Mouse (Mus musculus) bone marrow macrophage, adult 2 months (primary cell): ENCODE measurements around the gene Nagk.

ENCODE experiments used
- CTCF ChIP-seq: IDR thresholded peaks from 2 replicates; pipeline ENCODE4 v1.5.1; 2012; ENCODE audit warnings: low read depth, mild to moderate bottlenecking, low read length, moderate library complexity
- POLR2A ChIP-seq: IDR thresholded peaks from 2 replicates; pipeline ENCODE4 v1.6.1; 2012; ENCODE audit warnings: mild to moderate bottlenecking, low read depth, low read length, borderline replicate concordance

DNA sequence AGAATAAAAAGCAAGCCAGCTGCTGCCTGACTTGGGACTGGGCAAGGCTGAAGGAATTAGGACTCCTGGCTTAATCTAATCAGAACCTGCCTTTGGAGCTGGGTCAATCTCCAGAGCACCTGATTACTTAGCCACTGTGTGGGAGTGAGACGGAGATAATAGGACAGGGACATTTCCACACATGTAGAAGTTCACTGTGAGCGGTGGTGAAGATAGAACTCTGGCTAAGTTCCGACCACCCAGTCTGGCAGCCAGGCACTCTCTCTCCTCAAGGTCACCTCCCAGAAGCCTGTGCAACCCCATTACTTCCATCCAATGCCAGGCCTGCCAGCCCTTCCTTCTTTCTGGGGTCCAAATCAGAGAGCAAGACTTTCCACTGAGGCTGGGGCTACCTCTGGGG lies 27.8 kb upstream of the Nagk start:
- TF ChIP-seq CTCF: no peak
- no peak for TF ChIP-seq POLR2A
